ENCODE assay signal across 19 mouse cellular contexts in the genomic region with DNA sequence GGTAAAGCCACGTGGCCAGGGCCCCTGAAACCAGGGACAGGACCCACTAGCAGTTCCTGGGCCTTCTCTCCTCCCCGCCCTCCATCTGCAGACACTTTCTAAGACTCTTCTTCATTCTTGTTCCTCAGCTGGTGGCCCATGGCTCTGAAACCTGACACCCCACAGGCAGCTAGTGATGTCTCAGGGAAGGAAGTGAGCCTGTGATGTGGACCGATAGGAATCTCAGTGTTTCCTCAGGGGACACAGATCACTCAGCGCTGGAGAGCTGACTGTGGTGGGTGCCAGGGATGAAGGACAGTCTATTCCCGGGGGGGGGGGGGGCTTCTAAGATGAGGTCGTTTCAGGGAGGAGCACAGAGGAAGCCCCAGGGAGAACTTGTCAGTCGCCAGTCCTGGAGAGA.
DNase-seq lines count a peak whose midpoint lies in the region; ATAC-seq and TF ChIP-seq lines count a peak whose summit lies in the region.
"Had no signal": no experiment of that assay in that cellular context is flagged by ENCODE, and none has a peak within 500 bp of the region (broad histone marks: within the 10 kb centered on the region; RNA-seq: fewer than 3 reads in every experiment).

No protein-coding gene starts in this region.

- TF ChIP-seq EP300 in MEL (IDR thresholded peaks at IDR 0.05; ENCODE audit: low read depth in 1 of 2, low read length in 2 of 2): no peak

- DNase-seq in embryo, embryonic 9.5 days (ENCODE audit: extremely low spot score): peak; percentile 43
- DNase-seq in embryo, embryonic 11 days: no peak
- peak; percentile 52 for DNase-seq in lung, embryonic 14.5 days
- no peak for DNase-seq in lung, adult 18-20 months
- peak; percentile 11 for DNase-seq in MEL (ENCODE audit: low read depth, low spot score)
- DNase-seq in limb, embryonic 10.5 days (ENCODE audit: low spot score): no peak
- DNase-seq in testis, postnatal 10 days (ENCODE audit: low spot score): no peak
- no peak for DNase-seq in frontal cortex, adult 2 months (ENCODE audit: extremely low spot score in 1 of 2, low spot score in 1 of 2)
- DNase-seq: cerebellum, adult 11-12 months; gastrocnemius, postnatal 36 days; kidney, adult 11 months; right cerebral cortex, postnatal 14 days; thymus, postnatal 36 days had no signal

- no peak overlapping the region for H3K27ac ChIP-seq in lung, embryonic 14.5 days (ENCODE audit: low read depth)
- no peak overlapping the region for H3K27ac ChIP-seq in MEL (ENCODE audit: control insufficient read depth, low read depth, low read length)
- H3K27ac ChIP-seq in limb, embryonic 10.5 days: peak overlapping the region; percentile 46; the same call in 1 of the 2 replicates
- H3K27ac ChIP-seq: forebrain, embryonic 12.5 days; hindbrain, postnatal 0 days; limb, embryonic 15.5 days; neural tube, embryonic 13.5 days had no signal

- no peak for TF ChIP-seq RAD21 in MEL (IDR thresholded peaks at IDR 0.05; ENCODE audit: low read depth, low read length)

- H3K4me1 ChIP-seq in lung, embryonic 14.5 days (ENCODE audit: insufficient read depth): peaks cover 3% of the 10 kb centered on the region; the same call in 1 of the 2 replicates
- H3K4me1 ChIP-seq in MEL (ENCODE audit: control insufficient read depth in 1 of 2, insufficient read depth in 2 of 2, low read length in 2 of 2): no peaks in the 10 kb centered on the region; a peak in 1 of 4 replicates
- peaks cover 43% of the 10 kb centered on the region for H3K4me1 ChIP-seq in limb, embryonic 10.5 days

- ATAC-seq in lung, embryonic 14.5 days (ENCODE audit: insufficient read depth): no peak
- ATAC-seq: hindbrain, postnatal 0 days had no signal

- H3K9me3 ChIP-seq in lung, embryonic 14.5 days (ENCODE audit: low read depth, low read length): no peaks in the 10 kb centered on the region
- H3K9me3 ChIP-seq in MEL (replicated peaks; ENCODE audit: insufficient read depth, low read length): no peaks in the 10 kb centered on the region
- H3K9me3 ChIP-seq in limb, embryonic 10.5 days (replicated peaks): no peaks in the 10 kb centered on the region
- H3K9me3 ChIP-seq: forebrain, embryonic 12.5 days; limb, embryonic 15.5 days; neural tube, embryonic 13.5 days had no signal

- 21% methylated on average over 7 of the region's 7 CpGs for WGBS in lung, embryonic 14.5 days
- WGBS in limb, embryonic 10.5 days: 21% methylated on average over 7 of the region's 7 CpGs

- no peak for TF ChIP-seq POLR2A in MEL (IDR thresholded peaks at IDR 0.05; ENCODE audit: control insufficient read depth in 1 of 2, insufficient read depth in 1 of 2, low read depth in 1 of 2, low read length in 2 of 2, poor library complexity in 1 of 2)

- H3K27me3 ChIP-seq in lung, embryonic 14.5 days (ENCODE audit: insufficient read depth, low read length): peaks cover 4% of the 10 kb centered on the region; the same call in 1 of the 2 replicates
- H3K27me3 ChIP-seq in MEL (ENCODE audit: control insufficient read depth in 1 of 2, insufficient read depth in 2 of 2, low read length in 2 of 2): no peaks in the 10 kb centered on the region
- H3K27me3 ChIP-seq in limb, embryonic 10.5 days (ENCODE audit: low read depth, poor library complexity, severe bottlenecking): peaks cover 64% of the 10 kb centered on the region
- H3K27me3 ChIP-seq: neural tube, embryonic 13.5 days had no signal

- H3K4me3 ChIP-seq in lung, embryonic 14.5 days (ENCODE audit: low read depth, low read length): no peak overlapping the region
- no peak overlapping the region for H3K4me3 ChIP-seq in MEL (ENCODE audit: control insufficient read depth in 1 of 2, insufficient read depth in 1 of 2, low read depth in 2 of 2, low read length in 2 of 2)
- no peak overlapping the region for H3K4me3 ChIP-seq in limb, embryonic 10.5 days
- H3K4me3 ChIP-seq: forebrain, embryonic 12.5 days; limb, embryonic 15.5 days; megakaryocyte, embryonic 14.5 days; neural tube, embryonic 13.5 days had no signal

- H3K9ac ChIP-seq in lung, embryonic 14.5 days: no peak overlapping the region
- H3K9ac ChIP-seq in MEL (ENCODE audit: control insufficient read depth, low read depth, low read length, poor library complexity, severe bottlenecking): no peak overlapping the region
- H3K9ac ChIP-seq: forebrain, embryonic 12.5 days; limb, embryonic 15.5 days; neural tube, embryonic 13.5 days had no signal

- H3K79me2 ChIP-seq in MEL (ENCODE audit: control insufficient read depth, insufficient read depth, low read length, poor library complexity): no peaks in the 10 kb centered on the region

- TF ChIP-seq CTCF in lung, embryonic 14.5 days (IDR thresholded peaks at IDR 0.05; ENCODE audit: low read depth): no peak
- TF ChIP-seq CTCF in MEL (IDR thresholded peaks at IDR 0.05 in 2 of 3, conservative IDR thresholded peaks at IDR 0.05 in 1 of 3; ENCODE audit: control insufficient read depth in 1 of 3, insufficient read depth in 1 of 3, low read depth in 2 of 3, low read length in 3 of 3, poor library complexity in 1 of 3, severe bottlenecking in 1 of 3): no peak

- H3K4me2 ChIP-seq in lung, embryonic 14.5 days: no peak overlapping the region
- H3K4me2 ChIP-seq: forebrain, embryonic 12.5 days; heart, embryonic 11.5 days; limb, embryonic 15.5 days; neural tube, embryonic 13.5 days had no signal

- no peaks in the 10 kb centered on the region for H3K36me3 ChIP-seq in lung, embryonic 14.5 days (ENCODE audit: insufficient read depth)
- no peaks in the 10 kb centered on the region for H3K36me3 ChIP-seq in MEL (ENCODE audit: control insufficient read depth in 1 of 2, insufficient read depth in 2 of 2, low read length in 2 of 2)
- H3K36me3 ChIP-seq in limb, embryonic 10.5 days: no peaks in the 10 kb centered on the region
- H3K36me3 ChIP-seq: forebrain, embryonic 12.5 days; limb, embryonic 15.5 days; neural tube, embryonic 13.5 days had no signal

TF ChIP-seq in MEL, 35 proteins besides CTCF, POLR2A, EP300 and RAD21:
- TF ChIP-seq UBTF (IDR thresholded peaks at IDR 0.05; ENCODE audit: borderline replicate concordance, insufficient read depth, low read depth, low read length): no peak
- no peak for TF ChIP-seq RCOR1 (IDR thresholded peaks at IDR 0.05; ENCODE audit: low read depth, low read length)
- TF ChIP-seq ETS1 (IDR thresholded peaks at IDR 0.05; ENCODE audit: low read depth, low read length): no peak
- no peak for TF ChIP-seq MYC (IDR thresholded peaks at IDR 0.05; ENCODE audit: low read depth, low read length)
- no peak for TF ChIP-seq KAT2A (conservative IDR thresholded peaks at IDR 0.05; ENCODE audit: low read depth, low read length)
- TF ChIP-seq MYB (IDR thresholded peaks at IDR 0.05; ENCODE audit: low read depth, low read length): no peak
- no peak for TF ChIP-seq E2F4 (IDR thresholded peaks at IDR 0.05; ENCODE audit: borderline replicate concordance, low read depth, low read length)
- no peak for TF ChIP-seq ZNF384 (IDR thresholded peaks at IDR 0.05; ENCODE audit: low read depth, low read length)
- no peak for TF ChIP-seq MAZ (IDR thresholded peaks at IDR 0.05; ENCODE audit: low read depth, low read length)
- TF ChIP-seq SIN3A (IDR thresholded peaks at IDR 0.05; ENCODE audit: low read length): no peak
- no peak for TF ChIP-seq CHD1 (IDR thresholded peaks at IDR 0.05; ENCODE audit: low read depth, low read length)
- no peak for TF ChIP-seq MAX (IDR thresholded peaks at IDR 0.05; ENCODE audit: low read length)
- no peak for TF ChIP-seq NELFE (IDR thresholded peaks at IDR 0.05; ENCODE audit: low read depth, low read length)
- no peak for TF ChIP-seq CHD2 (IDR thresholded peaks at IDR 0.05; ENCODE audit: low read length)
- no peak for TF ChIP-seq NRF1 (IDR thresholded peaks at IDR 0.05; ENCODE audit: insufficient read depth, low read depth, low read length, poor library complexity, severe bottlenecking)
- no peak for TF ChIP-seq POLR2AphosphoS5 (IDR thresholded peaks at IDR 0.05; ENCODE audit: borderline replicate concordance, low read depth, low read length)

Comparison
In these comparisons a context has a peak if more than half of its experiments do, and no peak if none do; other contexts are left out.
1. DNase-seq: peak in embryo, embryonic 9.5 days (single experiment), lung, embryonic 14.5 days (single experiment) and MEL (single experiment); none in embryo, embryonic 11 days (single experiment), lung, adult 18-20 months (0 of 2), limb, embryonic 10.5 days (single experiment), testis, postnatal 10 days (single experiment) and frontal cortex, adult 2 months (0 of 2).